Mouse (Mus musculus) embryonic facial prominence, embryonic 12.5 days (tissue): ENCODE measurements around the gene Gm10318. TPM values are rescaled to one million over a fixed set of nuclear protein-coding genes. Genes with fewer than 3 reads are reported as not detected.

Experiments used
- ATAC-seq: fragments of 200-750 bp; cut with Nextera tagmentation; 2 replicates; pipeline ENCODE4 v1.8.0; 2017; ENCODE audit not compliant: insufficient number of reproducible peaks, insufficient read depth, low FRiP score, low TSS enrichment
- H3K27ac ChIP-seq: fragments of 300-500 bp; sonication (generic); 2 replicates; pipeline ENCODE4 v1.5.1; 2016; ENCODE audit warnings: mild to moderate bottlenecking
- H3K27me3 ChIP-seq: fragments of 300-500 bp; sonication (generic); 2 replicates; pipeline ENCODE4 v1.6.1; 2016; ENCODE audit warnings: mild to moderate bottlenecking, moderate library complexity
- H3K36me3 ChIP-seq: fragments of 300-500 bp; sonication (generic); 2 replicates; pipeline ENCODE4 v1.6.1; 2016; ENCODE audit warnings: mild to moderate bottlenecking
- H3K4me1 ChIP-seq: fragments of 300-500 bp; sonication (generic); 2 replicates; pipeline ENCODE4 v1.6.1; 2016
- H3K4me2 ChIP-seq: fragments of 300-500 bp; sonication (generic); replicated peaks from 2 replicates; pipeline ENCODE4 v1.6.1; 2016; ENCODE audit warnings: mild to moderate bottlenecking, moderate library complexity
- H3K4me3 ChIP-seq: fragments of 300-500 bp; sonication (generic); 2 replicates; pipeline ENCODE4 v1.5.1; 2016; ENCODE audit warnings: mild to moderate bottlenecking
- H3K9ac ChIP-seq: fragments of 300-500 bp; sonication (generic); 2 replicates; pipeline ENCODE4 v1.6.1; 2016; ENCODE audit warnings: mild to moderate bottlenecking, moderate library complexity
- H3K9me3 ChIP-seq: fragments of 300-500 bp; sonication (generic); 2 replicates; pipeline ENCODE4 v1.6.1; 2016; ENCODE audit warnings: mild to moderate bottlenecking, moderate library complexity
- WGBS: fragments of 180-500 bp; shearing (Covaris S2); methylation state at CpG from one replicate; pipeline ENCODE4 v1.1.7; 2016; 5-methylcytosine and 5-hydroxymethylcytosine counted together
- polyA plus RNA-seq: library from polyadenylated mRNA; unstranded; fragments of >200 nt; fragmentation: Nextera tagmentation; extraction: Ambion mirVana; gene quantifications from 2 replicates; pipeline ENCODE4 v1.2.1, GENCODE M21; 2016

The Gm10318 gene
- not detected in 2 replicates for polyA plus RNA-seq

DNA sequence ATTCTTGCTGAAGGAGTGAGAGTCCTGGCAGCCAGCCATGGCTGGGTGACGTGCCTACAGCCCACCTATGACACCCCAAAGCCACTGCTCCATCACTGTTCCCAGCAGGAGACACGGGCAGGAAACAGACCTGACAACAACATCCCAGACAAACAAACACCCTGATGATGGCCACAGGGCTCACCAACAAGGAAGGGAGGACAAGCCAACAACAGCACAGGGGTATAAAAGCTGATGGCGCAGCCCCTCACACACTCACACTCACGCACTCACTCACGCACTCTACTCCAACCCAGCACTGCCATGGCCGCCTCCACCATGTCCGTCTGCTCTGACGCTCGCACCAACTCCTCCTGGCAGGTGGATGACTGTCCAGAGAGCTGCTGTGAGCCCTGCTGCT is at the start of gene Gm10318:
TSS of gene Gm10318 (plus strand) at position 301 of the 400 bp plus-strand sequence.
- no peak for ATAC-seq
- Histone ChIP-seq H3K9me3 (no peaks in the 10 kb centered on the region), H3K4me3 (no peak within 1 kb of the TSS), H3K27ac (no peak within 1 kb of the TSS), H3K27me3 (peaks cover 3% of the 10 kb centered on the region; the same call in 1 of the 2 replicates), H3K4me2 (no peak within 1 kb of the TSS), H3K4me1 (no peaks in the 10 kb centered on the region), H3K36me3 (no peaks in the 10 kb centered on the region), H3K9ac (no peak within 1 kb of the TSS)
- 69% methylated on average over 9 of the region's 9 CpGs for WGBS

DNA sequence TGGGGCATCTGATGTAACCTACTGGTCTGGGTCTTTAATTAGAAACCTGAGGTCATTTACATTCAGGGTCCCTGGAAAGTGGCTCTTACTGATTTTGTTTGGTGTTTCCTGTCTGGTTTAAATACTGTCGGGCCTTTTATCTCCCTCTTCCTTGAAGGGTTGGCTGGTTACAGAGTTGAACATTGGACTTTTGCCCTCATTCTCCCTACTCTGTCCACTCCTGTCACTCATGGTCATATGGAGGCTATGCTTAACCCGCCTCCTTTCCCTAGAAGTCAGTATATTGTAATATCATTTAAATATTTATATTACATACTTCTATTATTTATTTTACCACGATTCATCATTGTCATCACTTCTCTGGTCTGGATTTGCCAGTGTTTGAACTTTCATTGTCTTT is 48.6 kb upstream of the Gm10318 start:
- Histone ChIP-seq H3K4me3 (no peak overlapping the region), H3K9ac (no peak overlapping the region), H3K4me1 (no peaks in the 10 kb centered on the region), H3K27ac (no peak overlapping the region), H3K27me3 (no peaks in the 10 kb centered on the region), H3K36me3 (no peaks in the 10 kb centered on the region), H3K4me2 (no peak overlapping the region), H3K9me3 (no peaks in the 10 kb centered on the region; the same call in 1 of the 2 replicates)
- WGBS = 75% methylated on average over 3 of the region's 3 CpGs
- ATAC-seq = no peak

DNA sequence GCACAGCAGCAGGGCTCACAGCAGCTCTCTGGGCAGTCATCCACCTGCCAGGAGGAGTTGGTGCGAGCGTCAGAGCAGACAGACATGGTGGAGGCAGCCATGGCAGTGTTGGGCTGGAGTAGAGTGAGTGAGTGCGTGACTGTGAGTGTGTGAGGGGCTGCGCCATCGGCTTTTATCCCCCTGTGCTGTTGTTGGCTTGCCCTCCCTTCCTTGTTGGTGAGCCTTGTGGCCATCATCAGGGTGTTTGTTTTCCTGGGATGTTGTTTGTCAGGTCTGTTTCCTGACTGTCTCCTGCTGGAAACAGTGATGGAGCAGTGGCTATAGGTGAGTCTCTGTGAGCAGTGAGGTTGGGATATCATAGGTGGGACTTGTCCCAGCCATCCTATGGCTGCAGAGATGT is 40.9 kb upstream of the Gm10318 start, which contains the start of gene Gm9507:
TSS of gene Gm9507 (minus strand) at position 101 of the 400 bp plus-strand sequence.
- 77% methylated on average over 5 of the region's 5 CpGs for WGBS
- H3K9ac ChIP-seq = no peak within 1 kb of the TSS
- H3K27me3 ChIP-seq = no peaks in the 10 kb centered on the region
- H3K36me3 ChIP-seq = no peaks in the 10 kb centered on the region
- ATAC-seq = no peak
- no peak within 1 kb of the TSS for H3K4me3 ChIP-seq
- H3K27ac ChIP-seq = no peak within 1 kb of the TSS
- H3K4me2 ChIP-seq = no peak within 1 kb of the TSS
- H3K4me1 ChIP-seq = no peaks in the 10 kb centered on the region
- no peaks in the 10 kb centered on the region; the same call in 1 of the 2 replicates for H3K9me3 ChIP-seq

DNA sequence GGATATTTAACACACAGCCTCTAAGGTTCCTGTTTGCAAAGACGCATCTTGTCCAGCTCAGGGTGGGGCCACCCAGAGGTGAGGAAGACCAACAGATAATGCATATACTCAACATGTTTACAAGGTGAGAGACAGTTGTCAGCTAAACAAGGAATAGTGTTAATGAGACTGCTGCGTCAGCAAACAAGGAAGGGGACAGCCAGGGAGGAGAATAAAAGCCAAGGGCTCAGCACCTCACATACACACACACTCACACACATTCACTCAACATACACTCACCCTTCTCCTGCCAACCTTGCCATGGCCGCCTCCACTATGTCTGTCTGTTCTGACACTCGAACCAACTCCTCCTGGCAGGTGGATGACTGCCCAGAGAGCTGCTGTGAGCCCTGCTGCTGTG is 38.3 kb upstream of the Gm10318 start, which contains the start of gene Gm2696:
TSS of gene Gm2696 (plus strand) at position 301 of the 400 bp plus-strand sequence.
- H3K9ac ChIP-seq = no peak within 1 kb of the TSS
- no peaks in the 10 kb centered on the region for H3K9me3 ChIP-seq
- no peak within 1 kb of the TSS for H3K4me2 ChIP-seq
- no peak within 1 kb of the TSS for H3K4me3 ChIP-seq
- no peak for ATAC-seq
- no peaks in the 10 kb centered on the region for H3K4me1 ChIP-seq
- WGBS = 55% methylated on average over 4 of the region's 4 CpGs
- H3K36me3 ChIP-seq = no peaks in the 10 kb centered on the region
- no peaks in the 10 kb centered on the region for H3K27me3 ChIP-seq
- no peak within 1 kb of the TSS for H3K27ac ChIP-seq

DNA sequence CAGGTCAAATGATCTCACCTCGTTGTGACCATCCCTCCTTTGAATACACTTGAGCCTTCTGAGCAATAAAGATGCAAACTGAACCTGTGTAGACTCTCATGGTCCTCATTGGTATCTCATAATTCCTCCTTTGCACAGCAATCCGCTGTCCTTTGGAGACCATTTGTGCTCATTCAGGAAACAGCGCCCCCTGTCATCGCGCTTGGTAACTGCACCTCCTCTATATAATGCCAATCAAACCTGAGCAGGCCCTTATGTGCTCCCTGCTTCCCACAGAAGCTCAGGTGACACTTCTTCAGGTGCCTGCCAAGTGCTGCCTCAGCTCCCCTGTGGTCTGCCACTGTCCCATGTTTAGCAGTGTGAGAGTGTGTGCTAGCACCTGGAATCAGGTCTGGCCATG is 37.1 kb upstream of the Gm10318 start:
- no peak overlapping the region for H3K27ac ChIP-seq
- H3K4me1 ChIP-seq = no peaks in the 10 kb centered on the region
- WGBS = 39% methylated on average over 5 of the region's 5 CpGs
- no peak overlapping the region for H3K4me2 ChIP-seq
- no peaks in the 10 kb centered on the region for H3K27me3 ChIP-seq
- no peaks in the 10 kb centered on the region for H3K9me3 ChIP-seq
- no peak overlapping the region for H3K4me3 ChIP-seq
- no peak overlapping the region for H3K9ac ChIP-seq
- no peaks in the 10 kb centered on the region for H3K36me3 ChIP-seq
- no peak for ATAC-seq

DNA sequence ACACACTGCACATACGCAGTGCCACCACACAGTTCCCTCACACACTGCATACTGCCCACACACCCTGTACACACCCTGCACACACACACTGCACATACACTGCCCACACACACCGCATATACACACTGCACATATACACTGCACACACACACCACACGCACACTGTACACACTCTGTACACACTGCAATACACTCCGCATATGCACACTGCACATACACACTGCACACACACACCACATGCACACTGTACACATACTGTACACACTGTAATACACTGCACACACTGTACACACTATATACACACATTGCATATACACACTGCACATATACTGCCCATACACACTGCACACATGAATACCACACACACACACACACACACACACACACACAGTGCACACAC is 34.1 kb upstream of the Gm10318 start:
- Histone ChIP-seq H3K27me3 (no peaks in the 10 kb centered on the region), H3K9ac (no peak overlapping the region), H3K4me2 (no peak overlapping the region), H3K9me3 (no peaks in the 10 kb centered on the region), H3K36me3 (no peaks in the 10 kb centered on the region), H3K4me1 (no peaks in the 10 kb centered on the region), H3K27ac (no peak overlapping the region), H3K4me3 (no peak overlapping the region)
- peak; percentile 56; the same call in 1 of the 2 replicates for ATAC-seq
- WGBS = 95% methylated on average over 4 of the region's 4 CpGs

DNA sequence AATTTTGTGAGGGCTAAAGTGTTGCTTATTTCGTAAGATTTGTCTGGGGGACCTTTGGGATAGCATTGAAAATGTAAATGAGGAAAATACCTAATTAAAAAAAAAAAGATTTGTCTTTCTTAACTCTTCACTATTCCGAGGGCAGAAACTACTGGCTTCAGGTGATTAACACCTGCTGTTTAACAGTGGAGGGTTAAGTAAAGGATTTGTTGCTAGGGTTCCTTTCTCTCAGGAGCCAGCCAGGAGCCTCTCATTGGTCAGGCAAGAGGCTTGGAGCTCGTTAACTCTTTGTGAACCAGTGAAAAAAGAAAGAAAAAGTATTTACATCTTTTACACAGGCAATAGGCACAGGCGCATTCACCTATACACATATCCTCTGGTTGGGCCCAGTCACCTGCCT is 33.5 kb upstream of the Gm10318 start:
- 29% methylated on average over 4 of the region's 4 CpGs for WGBS
- no peaks in the 10 kb centered on the region for H3K27me3 ChIP-seq
- no peaks in the 10 kb centered on the region for H3K4me1 ChIP-seq
- H3K27ac ChIP-seq = no peak overlapping the region
- H3K4me2 ChIP-seq = no peak overlapping the region
- no peak overlapping the region for H3K9ac ChIP-seq
- no peaks in the 10 kb centered on the region for H3K9me3 ChIP-seq
- ATAC-seq = no peak
- no peak overlapping the region for H3K4me3 ChIP-seq
- no peaks in the 10 kb centered on the region for H3K36me3 ChIP-seq

DNA sequence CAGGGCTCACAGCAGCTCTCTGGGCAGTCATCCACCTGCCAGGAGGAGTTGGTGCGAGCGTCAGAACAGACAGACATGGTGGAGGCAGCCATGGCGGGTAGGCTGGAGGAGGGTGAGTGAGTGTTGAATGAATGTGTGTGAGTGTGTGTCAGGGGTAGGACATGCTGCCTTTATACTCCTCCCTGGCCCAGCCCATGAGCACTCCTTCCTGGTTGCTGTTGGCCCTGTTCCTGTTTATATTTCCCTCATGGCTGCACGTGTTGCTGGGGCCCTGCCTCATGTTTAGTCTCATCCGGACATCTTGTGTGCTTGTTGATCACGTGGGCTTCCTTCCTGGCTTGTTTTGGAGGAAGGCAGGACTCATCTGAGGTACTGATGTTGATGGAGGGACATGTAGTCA is 25.7 kb upstream of the Gm10318 start, which contains the start of gene Krtap10-4:
TSS of gene Krtap10-4 (minus strand) at position 145 of the 400 bp plus-strand sequence.
- ATAC-seq = no peak
- Histone ChIP-seq H3K27me3 (no peaks in the 10 kb centered on the region), H3K36me3 (no peaks in the 10 kb centered on the region), H3K4me1 (no peaks in the 10 kb centered on the region), H3K9ac (no peak within 1 kb of the TSS), H3K4me3 (no peak within 1 kb of the TSS), H3K27ac (no peak within 1 kb of the TSS), H3K9me3 (no peaks in the 10 kb centered on the region), H3K4me2 (no peak within 1 kb of the TSS)
- 64% methylated on average over 6 of the region's 6 CpGs for WGBS

DNA sequence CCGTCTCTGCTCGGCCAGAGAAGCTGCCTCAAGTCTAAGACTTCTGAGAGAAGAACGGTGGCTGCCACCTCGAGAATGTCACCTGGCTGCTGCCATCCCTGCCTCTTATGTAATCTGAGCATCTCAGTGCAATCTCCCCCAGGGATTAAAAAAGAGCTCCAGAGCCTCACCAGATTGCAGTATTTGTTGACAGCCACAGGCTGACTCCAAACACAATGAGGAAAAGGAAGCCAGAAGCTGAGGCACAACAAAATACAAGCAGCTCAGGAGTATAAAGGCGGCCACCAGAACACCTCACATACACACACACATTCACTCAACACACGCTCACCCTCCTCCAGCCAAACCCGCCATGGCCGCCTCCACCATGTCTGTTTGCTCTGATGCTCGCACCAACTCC is 17.0 kb upstream of the Gm10318 start, which contains the start of gene Krtap10-10:
TSS of gene Krtap10-10 (plus strand) at position 301 of the 400 bp plus-strand sequence.
- WGBS = 57% methylated on average over 7 of the region's 9 CpGs
- no peak within 1 kb of the TSS for H3K27ac ChIP-seq
- no peak within 1 kb of the TSS for H3K4me3 ChIP-seq
- ATAC-seq = no peak
- H3K9ac ChIP-seq = no peak within 1 kb of the TSS
- no peaks in the 10 kb centered on the region for H3K4me1 ChIP-seq
- H3K36me3 ChIP-seq = no peaks in the 10 kb centered on the region
- H3K4me2 ChIP-seq = no peak within 1 kb of the TSS
- H3K27me3 ChIP-seq = no peaks in the 10 kb centered on the region
- no peaks in the 10 kb centered on the region for H3K9me3 ChIP-seq

DNA sequence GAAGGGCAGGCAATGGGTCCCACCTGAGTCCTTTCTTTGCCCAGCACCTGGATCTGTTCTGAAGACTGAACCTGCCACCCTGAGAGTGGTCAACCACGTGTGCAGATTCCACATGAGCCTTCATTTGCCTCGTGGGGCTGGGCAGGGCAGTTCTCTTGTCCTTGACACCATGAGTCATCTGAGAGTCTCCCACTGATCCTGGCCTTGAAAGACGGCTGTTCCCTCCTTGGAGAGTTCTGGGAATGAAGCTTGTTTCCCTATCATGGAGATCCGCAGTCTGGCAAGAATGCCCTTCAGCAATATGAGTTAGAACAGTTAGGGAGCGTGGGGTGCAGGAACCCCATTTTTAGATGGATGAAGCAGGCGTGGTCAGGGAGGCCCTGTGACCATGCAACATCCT is 13.7 kb upstream of the Gm10318 start:
- Histone ChIP-seq H3K36me3 (no peaks in the 10 kb centered on the region), H3K9ac (no peak overlapping the region), H3K4me3 (no peak overlapping the region), H3K27me3 (no peaks in the 10 kb centered on the region), H3K4me2 (no peak overlapping the region), H3K9me3 (peaks cover 13% of the 10 kb centered on the region; the same call in 1 of the 2 replicates), H3K4me1 (no peaks in the 10 kb centered on the region), H3K27ac (no peak overlapping the region)
- 77% methylated on average over 6 of the region's 6 CpGs for WGBS
- ATAC-seq = no peak

DNA sequence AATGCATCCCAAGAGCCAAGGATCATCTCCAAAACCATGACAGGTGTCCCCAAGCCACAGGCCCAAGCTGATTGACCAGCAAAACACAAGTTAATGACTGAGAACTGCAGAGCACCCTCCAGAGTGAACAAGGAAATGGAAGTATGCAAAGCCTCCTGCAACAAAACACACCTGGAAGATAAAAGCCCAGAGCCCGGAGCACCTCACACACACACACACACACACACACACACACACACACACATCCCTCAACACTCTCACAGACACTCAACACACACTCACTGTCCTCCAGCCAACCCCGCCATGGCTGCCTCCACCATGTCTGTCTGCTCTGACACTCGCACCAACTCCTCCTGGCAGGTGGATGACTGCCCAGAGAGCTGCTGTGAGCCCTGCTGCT is 6.2 kb upstream of the Gm10318 start, which contains the start of gene Gm36176:
TSS of gene Gm36176 (plus strand) at position 301 of the 400 bp plus-strand sequence.
- H3K4me3 ChIP-seq = no peak within 1 kb of the TSS
- no peak within 1 kb of the TSS for H3K9ac ChIP-seq
- no peak for ATAC-seq
- no peak within 1 kb of the TSS for H3K4me2 ChIP-seq
- no peaks in the 10 kb centered on the region for H3K36me3 ChIP-seq
- no peaks in the 10 kb centered on the region for H3K4me1 ChIP-seq
- H3K9me3 ChIP-seq = peaks cover 15% of the 10 kb centered on the region; the same call in 1 of the 2 replicates
- 54% methylated on average over 3 of the region's 3 CpGs for WGBS
- no peaks in the 10 kb centered on the region for H3K27me3 ChIP-seq
- H3K27ac ChIP-seq = no peak within 1 kb of the TSS

DNA sequence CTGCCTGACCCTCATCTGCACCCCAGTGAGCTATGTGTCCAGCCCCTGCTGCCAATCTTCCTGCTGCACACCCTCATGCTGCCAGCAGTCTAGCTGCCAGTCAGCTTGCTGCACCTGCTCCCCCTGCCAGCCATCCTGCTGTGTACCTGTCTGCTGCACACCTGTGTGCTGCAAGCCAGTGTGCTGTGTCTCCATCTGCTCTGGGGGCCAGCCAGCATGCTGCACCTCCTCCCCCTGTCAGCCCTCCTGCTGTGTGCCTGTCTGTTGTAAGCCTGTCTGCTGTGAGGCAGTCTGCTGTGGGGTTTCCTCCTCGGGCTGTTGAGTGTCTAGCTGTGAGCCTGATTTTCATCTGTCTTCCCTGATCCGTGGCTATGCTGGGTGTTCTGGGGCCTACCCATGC is 5.7 kb upstream of the Gm10318 start:
- Histone ChIP-seq H3K9ac (no peak overlapping the region), H3K36me3 (no peaks in the 10 kb centered on the region), H3K4me2 (no peak overlapping the region), H3K27me3 (no peaks in the 10 kb centered on the region), H3K9me3 (peaks cover 15% of the 10 kb centered on the region; the same call in 1 of the 2 replicates), H3K4me3 (no peak overlapping the region), H3K27ac (no peak overlapping the region), H3K4me1 (no peaks in the 10 kb centered on the region)
- ATAC-seq = no peak
- 18% methylated on average over 2 of the region's 2 CpGs for WGBS
